Mouse (Mus musculus) spleen, adult 2 months (tissue): ENCODE measurements around the gene Itpk1.

ENCODE experiments used
- CTCF ChIP-seq: fragments of 200-500 bp; IDR thresholded peaks from 2 replicates; pipeline ENCODE4 v1.5.1; 2011; ENCODE audit warnings: mild to moderate bottlenecking, inconsistent platforms; ENCODE audit not compliant: insufficient read depth, insufficient read length, insufficient replicate concordance; ENCODE audit errors: extremely low read depth
- POLR2A ChIP-seq: fragments of 200-500 bp; IDR thresholded peaks from 2 replicates; pipeline ENCODE4 v1.6.1; 2011; ENCODE audit warnings: low read depth, low read length, inconsistent platforms

- TF ChIP-seq CTCF: no peak
- no peak for TF ChIP-seq POLR2A
Observed at GRCm38 (mm10) chr12:102590711-102591360, 113.9 kb downstream of the Itpk1 start.
